11 mouse cellular contexts compared by ENCODE assay signal in the genomic region with DNA sequence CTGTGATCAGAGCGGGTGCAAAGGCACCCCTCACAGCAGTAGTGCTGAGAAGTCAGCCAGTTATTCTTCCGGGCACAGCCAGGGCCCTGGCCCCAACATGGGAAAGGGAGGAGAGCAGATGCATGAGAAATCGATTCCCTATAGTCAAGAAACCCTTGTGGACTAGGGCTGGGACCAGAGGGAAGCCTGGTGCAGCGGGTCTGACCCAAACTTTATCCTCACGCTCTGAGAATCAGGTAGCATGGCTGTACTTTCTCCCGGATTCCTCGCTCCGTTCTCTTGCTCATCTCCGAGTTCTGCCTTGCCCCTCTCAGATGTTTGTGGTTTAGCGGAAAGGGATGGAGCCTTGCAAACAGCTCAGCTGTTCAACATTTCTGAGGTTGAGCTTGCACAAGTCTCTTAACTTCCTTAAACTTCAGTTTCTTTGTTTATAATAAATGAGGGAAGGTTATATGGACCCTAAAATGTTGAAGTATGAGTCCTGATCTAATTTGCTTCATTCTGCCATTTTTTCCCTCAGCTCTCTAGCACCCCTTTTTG. TPM values are rescaled to one million over a fixed set of nuclear protein-coding genes. Genes with fewer than 3 reads are reported as not detected.
DNase-seq lines count a peak whose midpoint lies in the region; ATAC-seq and TF ChIP-seq lines count a peak whose summit lies in the region.
"Had no signal": no experiment of that assay in that cellular context is flagged by ENCODE, and none has a peak within 500 bp of the region (broad histone marks: within the 10 kb centered on the region; RNA-seq: fewer than 3 reads in every experiment).

No protein-coding gene starts in this region.

- no peak overlapping the region for H3K9ac ChIP-seq in heart, embryonic 15.5 days
- H3K9ac ChIP-seq in midbrain, embryonic 15.5 days = no peak overlapping the region
- no peak overlapping the region for H3K9ac ChIP-seq in midbrain, embryonic 16.5 days (ENCODE audit: low read depth, low read length)
- no peak overlapping the region for H3K9ac ChIP-seq in limb, embryonic 14.5 days (ENCODE audit: low read depth, low read length, severe bottlenecking)
- H3K9ac ChIP-seq in stomach, embryonic 16.5 days (ENCODE audit: low read length) = 0 out of 2 replicates have a peak overlapping the region, but pooled peaks have one; percentile 29

- no peaks in the 10 kb centered on the region for H3K9me3 ChIP-seq in heart, embryonic 15.5 days (replicated peaks)
- no peaks in the 10 kb centered on the region for H3K9me3 ChIP-seq in midbrain, embryonic 15.5 days
- no peaks in the 10 kb centered on the region for H3K9me3 ChIP-seq in midbrain, embryonic 16.5 days (replicated peaks; ENCODE audit: control insufficient read depth, low read length, poor library complexity, severe bottlenecking)
- no peaks in the 10 kb centered on the region for H3K9me3 ChIP-seq in limb, embryonic 14.5 days (ENCODE audit: control insufficient read depth, low read length)
- no peaks in the 10 kb centered on the region for H3K9me3 ChIP-seq in stomach, embryonic 16.5 days (replicated peaks; ENCODE audit: control insufficient read depth, low read length)

- H3K4me2 ChIP-seq in heart, embryonic 15.5 days = no peak overlapping the region
- no peak overlapping the region for H3K4me2 ChIP-seq in midbrain, embryonic 15.5 days
- no peak overlapping the region for H3K4me2 ChIP-seq in midbrain, embryonic 16.5 days (ENCODE audit: low read length)
- H3K4me2 ChIP-seq in limb, embryonic 14.5 days (replicated peaks; ENCODE audit: low read depth, low read length, severe bottlenecking) = no peak overlapping the region
- H3K4me2 ChIP-seq in stomach, embryonic 16.5 days (ENCODE audit: low read depth, low read length) = no peak overlapping the region

- no peak for DNase-seq in heart, postnatal 10 days
- DNase-seq in limb, embryonic 14.5 days (ENCODE audit: low spot score) = no peak
- DNase-seq in urinary bladder, postnatal 4 days (ENCODE audit: low spot score in 2 of 2) = no peak
- DNase-seq in gastrocnemius, postnatal 25 days = no peak
- DNase-seq: cerebellum, adult 11 months; thymus, postnatal 14 days had no signal

- 0 out of 2 replicates have a peak, but pooled peaks cover 7% of the 10 kb centered on the region for H3K27me3 ChIP-seq in heart, embryonic 15.5 days
- H3K27me3 ChIP-seq in midbrain, embryonic 15.5 days (replicated peaks) = no peaks in the 10 kb centered on the region
- no peaks in the 10 kb centered on the region for H3K27me3 ChIP-seq in midbrain, embryonic 16.5 days (ENCODE audit: control insufficient read depth, insufficient read depth, low read depth, low read length)
- H3K27me3 ChIP-seq in limb, embryonic 14.5 days (ENCODE audit: control insufficient read depth, insufficient read depth, low read length) = no peaks in the 10 kb centered on the region
- H3K27me3 ChIP-seq in stomach, embryonic 16.5 days (ENCODE audit: control insufficient read depth, insufficient read depth, low read length) = no peaks in the 10 kb centered on the region

- intact Hi-C loops in heart, postnatal 10 days (cut with DNase I) = loop anchor here (5.0 kb wide), 1 partner anchor 35 kb away; no protein-coding TSS in a partner anchor

- peak overlapping the region; percentile 4; the same call in 1 of the 2 replicates for H3K27ac ChIP-seq in heart, embryonic 15.5 days
- no peak overlapping the region for H3K27ac ChIP-seq in midbrain, embryonic 15.5 days
- no peak overlapping the region for H3K27ac ChIP-seq in midbrain, embryonic 16.5 days (ENCODE audit: low read length)
- H3K27ac ChIP-seq in limb, embryonic 14.5 days (replicated peaks; ENCODE audit: low read depth, low read length) = no peak overlapping the region
- H3K27ac ChIP-seq in stomach, embryonic 16.5 days (ENCODE audit: low read length) = no peak overlapping the region

- no peaks in the 10 kb centered on the region for H3K36me3 ChIP-seq in heart, embryonic 15.5 days
- H3K36me3 ChIP-seq in midbrain, embryonic 15.5 days (replicated peaks) = no peaks in the 10 kb centered on the region
- no peaks in the 10 kb centered on the region for H3K36me3 ChIP-seq in midbrain, embryonic 16.5 days (ENCODE audit: control insufficient read depth, insufficient read depth, low read length)
- H3K36me3 ChIP-seq in limb, embryonic 14.5 days (ENCODE audit: control insufficient read depth, insufficient read depth, low read length) = no peaks in the 10 kb centered on the region
- H3K36me3 ChIP-seq in stomach, embryonic 16.5 days (ENCODE audit: control insufficient read depth, insufficient read depth, low read length) = no peaks in the 10 kb centered on the region

- 38% methylated on average over 10 of the region's 10 CpGs for WGBS in heart, embryonic 15.5 days
- WGBS in midbrain, embryonic 15.5 days = 77% methylated on average over 10 of the region's 10 CpGs
- WGBS in midbrain, embryonic 16.5 days = 78% methylated on average over 10 of the region's 10 CpGs
- 43% methylated on average over 10 of the region's 10 CpGs for WGBS in limb, embryonic 14.5 days
- 43% methylated on average over 10 of the region's 10 CpGs for WGBS in stomach, embryonic 16.5 days

- no peak for ATAC-seq in heart, embryonic 15.5 days (replicated peaks; ENCODE audit: insufficient number of reproducible peaks, insufficient read depth, low FRiP score, low read depth)
- ATAC-seq in midbrain, embryonic 15.5 days (replicated peaks) = no peak
- no peak for ATAC-seq in midbrain, embryonic 16.5 days
- ATAC-seq in limb, embryonic 14.5 days (ENCODE audit: low FRiP score, low read depth) = no peak
- ATAC-seq in stomach, embryonic 16.5 days (ENCODE audit: insufficient read depth, low FRiP score) = no peak

- peak overlapping the region; percentile 29 for H3K4me3 ChIP-seq in heart, embryonic 15.5 days
- H3K4me3 ChIP-seq in midbrain, embryonic 15.5 days = peak overlapping the region; percentile 7; the same call in 1 of the 2 replicates
- H3K4me3 ChIP-seq in midbrain, embryonic 16.5 days (ENCODE audit: low read depth, low read length) = no peak overlapping the region
- peak overlapping the region; percentile 7; the same call in 1 of the 2 replicates for H3K4me3 ChIP-seq in limb, embryonic 14.5 days (replicated peaks; ENCODE audit: low read length)
- peak overlapping the region; percentile 27 for H3K4me3 ChIP-seq in stomach, embryonic 16.5 days (replicated peaks; ENCODE audit: low read length)

- no peak for TF ChIP-seq POLR2A in limb, embryonic 14.5 days (IDR thresholded peaks at IDR 0.05; ENCODE audit: borderline replicate concordance, extremely low read depth, insufficient read depth, insufficient read length)

- H3K4me1 ChIP-seq in heart, embryonic 15.5 days (replicated peaks) = peaks cover 9% of the 10 kb centered on the region
- 0 out of 2 replicates have a peak, but pooled peaks cover 2% of the 10 kb centered on the region for H3K4me1 ChIP-seq in midbrain, embryonic 15.5 days
- no peaks in the 10 kb centered on the region for H3K4me1 ChIP-seq in midbrain, embryonic 16.5 days (ENCODE audit: control insufficient read depth, insufficient read depth, low read length)
- H3K4me1 ChIP-seq in limb, embryonic 14.5 days (ENCODE audit: control insufficient read depth, insufficient read depth, low read length) = no peaks in the 10 kb centered on the region
- no peaks in the 10 kb centered on the region for H3K4me1 ChIP-seq in stomach, embryonic 16.5 days (ENCODE audit: control insufficient read depth, insufficient read depth, low read length)

RNA-seq across cellular contexts. Expression of a gene that starts 1.6 kb away (rescaled TPM):
- 36.0 and 47.7 TPM in 2 replicates for polyA plus RNA-seq in heart, embryonic 15.5 days (2015; fragmentation: Nextera tagmentation; extraction: Ambion mirVana)
- 100 to 1,000 TPM; 149 to 219 TPM for total RNA-seq in heart, postnatal 10 days (2021)
- 30.6 TPM in 2 replicates for polyA plus RNA-seq in midbrain, embryonic 15.5 days (2015; fragmentation: Nextera tagmentation; extraction: Ambion mirVana)
- polyA plus RNA-seq in midbrain, embryonic 16.5 days (2015; fragmentation: Nextera tagmentation; extraction: Ambion mirVana) = 24.8 and 26.3 TPM in 2 replicates
- polyA plus RNA-seq in limb, embryonic 14.5 days (2012; rRNA removed) = 37.0 and 38.2 TPM in 2 replicates
- 47.3 and 47.9 TPM in 2 replicates for polyA plus RNA-seq in limb, embryonic 14.5 days (2014; fragmentation: Nextera tagmentation; extraction: Ambion mirVana)
- 75.8 and 81.7 TPM in 2 replicates for polyA plus RNA-seq in stomach, embryonic 16.5 days (2015; fragmentation: Nextera tagmentation; extraction: Ambion mirVana)
- total RNA-seq in gastrocnemius, postnatal 25 days (2021) = 10 to 100 TPM; 13.7 to 16.9 TPM
- total RNA-seq: CH12.LX had no signal

RNA-seq across cellular contexts. Expression of a gene that starts 59.3 kb away (rescaled TPM):
- polyA plus RNA-seq in heart, embryonic 15.5 days (2015; fragmentation: Nextera tagmentation; extraction: Ambion mirVana) = 0.37 and 0.48 TPM in 2 replicates
- 1 to 10 TPM; 3.5 to 6.3 TPM for total RNA-seq in heart, postnatal 10 days (2021)
- 14.5 and 15.0 TPM in 2 replicates for polyA plus RNA-seq in midbrain, embryonic 15.5 days (2015; fragmentation: Nextera tagmentation; extraction: Ambion mirVana)
- 15.2 and 15.8 TPM in 2 replicates for polyA plus RNA-seq in midbrain, embryonic 16.5 days (2015; fragmentation: Nextera tagmentation; extraction: Ambion mirVana)
- 1.3 and 1.7 TPM in 2 replicates for polyA plus RNA-seq in limb, embryonic 14.5 days (2012; rRNA removed)
- polyA plus RNA-seq in limb, embryonic 14.5 days (2014; fragmentation: Nextera tagmentation; extraction: Ambion mirVana) = 0.91 and 1.0 TPM in 2 replicates
- polyA plus RNA-seq in stomach, embryonic 16.5 days (2015; fragmentation: Nextera tagmentation; extraction: Ambion mirVana) = 3.0 and 4.2 TPM in 2 replicates
- 1 to 10 TPM in 1 of 2 experiments, under 1 TPM in 1; 0.59 to 1.8 TPM for total RNA-seq in gastrocnemius, postnatal 25 days (2021)
- total RNA-seq: CH12.LX had no signal
